Mouse (Mus musculus) small intestine, adult 2 months (tissue): ENCODE measurements around the gene Prdm16. TPM values are rescaled to one million over a fixed set of nuclear protein-coding genes. Genes with fewer than 3 reads are reported as not detected.

Source experiments
- H3K27ac ChIP-seq: fragments of 200-500 bp; 2 replicates; pipeline ENCODE4 v1.5.1; 2012; ENCODE audit warnings: low read depth, low read length, control low read depth, inconsistent platforms; ENCODE audit not compliant: insufficient read depth
- H3K27me3 ChIP-seq: fragments of 200-500 bp; 2 replicates; pipeline ENCODE4 v1.6.1; 2012; ENCODE audit warnings: mild to moderate bottlenecking, moderate library complexity, low read length, inconsistent platforms; ENCODE audit not compliant: control insufficient read depth, insufficient read depth
- H3K36me3 ChIP-seq: fragments of 200-500 bp; 2 replicates; pipeline ENCODE4 v1.6.1; 2012; ENCODE audit warnings: mild to moderate bottlenecking, low read length, control low read depth, inconsistent platforms; ENCODE audit not compliant: control insufficient read depth, insufficient read depth
- H3K4me1 ChIP-seq: fragments of 200-500 bp; 2 replicates; pipeline ENCODE4 v1.6.1; 2012; ENCODE audit warnings: low read length, inconsistent platforms, mixed read lengths; ENCODE audit not compliant: control insufficient read depth, insufficient read depth, insufficient read length
- H3K4me3 ChIP-seq: fragments of 200-500 bp; 2 replicates; pipeline ENCODE4 v1.5.1; 2012; ENCODE audit warnings: low read depth, mild to moderate bottlenecking, control low read depth, inconsistent platforms, low read length, moderate library complexity
- CTCF ChIP-seq: fragments of 200-500 bp; IDR thresholded peaks from 2 replicates; pipeline ENCODE4 v1.5.1; 2012; ENCODE audit warnings: low read depth, mild to moderate bottlenecking, control low read depth, inconsistent platforms, low read length, moderate library complexity, mixed read lengths; ENCODE audit not compliant: insufficient replicate concordance, insufficient read length; ENCODE audit errors: extremely low read depth
- POLR2A ChIP-seq: fragments of 200-500 bp; IDR thresholded peaks from 2 replicates; pipeline ENCODE4 v1.6.1; 2012; ENCODE audit warnings: low read depth, mild to moderate bottlenecking, control low read depth, inconsistent platforms, low read length, moderate library complexity
- WGBS: fragments of 180-500 bp; shearing (Covaris S2); methylation state at CpG from one replicate; pipeline ENCODE4 v1.1.7; 2018; 5-methylcytosine and 5-hydroxymethylcytosine counted together
- polyA plus RNA-seq: library from polyadenylated mRNA; depleted of rRNA; stranded (reverse); fragments of >200 nt; gene quantifications from 2 replicates; pipeline ENCODE4 v1.2.3, GENCODE M21; 2012

The Prdm16 gene
- polyA plus RNA-seq, 1 experiment: 4.9 TPM

DNA sequence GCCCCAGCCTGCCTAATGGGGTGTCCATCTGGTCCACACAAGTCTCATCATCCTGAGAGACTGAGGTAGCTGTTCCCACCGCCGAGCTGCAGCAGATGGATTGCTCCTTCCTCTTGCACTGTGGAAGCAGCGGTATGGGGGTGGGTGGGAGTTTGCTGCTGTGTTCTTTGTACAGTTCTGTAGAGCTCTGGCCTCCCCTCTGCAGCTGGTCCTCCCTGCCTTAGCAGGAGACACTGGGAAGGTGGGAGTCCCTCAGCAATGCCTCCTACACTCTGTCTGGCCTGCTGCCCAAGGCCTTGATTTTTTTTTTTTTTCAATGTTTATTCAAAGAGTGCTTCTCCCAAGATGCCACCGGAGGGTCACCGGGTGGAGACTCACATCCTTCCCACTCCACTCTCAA, 235.3 kb downstream of the Prdm16 start:
- no peaks in the 10 kb centered on the region for H3K27me3 ChIP-seq
- no peak for TF ChIP-seq POLR2A
- TF ChIP-seq CTCF: no peak
- H3K4me3 ChIP-seq: no peak overlapping the region
- H3K36me3 ChIP-seq: no peaks in the 10 kb centered on the region
- peaks cover 17% of the 10 kb centered on the region for H3K4me1 ChIP-seq
- no peak overlapping the region for H3K27ac ChIP-seq
- WGBS: 24% methylated on average over 5 of the region's 5 CpGs

DNA sequence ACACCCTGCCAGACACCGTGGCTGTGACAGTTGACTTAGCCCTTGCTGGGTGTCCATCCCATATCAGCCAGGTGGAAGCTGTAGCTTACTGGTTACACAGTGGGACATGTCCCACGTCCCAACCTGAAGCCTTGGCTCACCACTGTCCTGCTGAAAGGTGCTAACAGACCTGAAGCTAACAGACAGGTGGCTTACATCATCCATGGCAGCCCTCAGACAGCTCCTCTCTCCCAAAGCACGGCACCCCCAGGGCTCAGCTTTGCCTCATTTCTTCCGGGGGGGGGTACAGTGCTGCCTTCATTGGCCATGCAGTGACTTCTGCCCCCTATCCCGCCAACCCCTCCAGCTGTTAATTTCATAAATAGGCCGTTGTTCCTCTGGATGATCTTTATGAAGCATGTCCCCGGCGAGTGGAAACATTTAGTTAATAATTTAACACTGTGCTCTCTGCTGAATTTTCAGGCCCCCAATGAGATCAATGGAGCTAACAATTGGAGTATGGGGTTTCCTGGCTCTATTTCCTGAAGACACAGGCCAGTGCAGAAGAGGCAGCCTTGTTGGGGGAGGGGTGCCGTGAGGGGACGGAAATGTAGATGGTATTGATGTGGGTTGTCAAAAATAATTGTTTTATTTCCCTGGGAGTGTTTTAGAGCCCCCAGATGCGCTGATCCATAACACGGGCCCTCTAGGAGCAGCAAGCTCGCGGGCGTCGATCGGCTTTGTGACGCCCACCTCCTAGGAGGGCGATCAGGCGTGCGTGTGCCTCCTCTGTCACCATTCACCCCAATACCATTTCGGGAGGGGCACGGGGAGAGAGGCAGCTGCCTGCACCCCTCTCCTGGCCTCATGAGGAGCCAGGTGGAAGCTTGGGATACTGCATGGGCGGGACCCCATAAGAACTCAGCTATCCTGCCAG, 236.2 kb downstream of the Prdm16 start:
- WGBS: 25% methylated on average over 24 of the region's 24 CpGs
- Histone ChIP-seq H3K27ac (no peak overlapping the region), H3K4me1 (peaks cover 17% of the 10 kb centered on the region), H3K27me3 (no peaks in the 10 kb centered on the region), H3K36me3 (no peaks in the 10 kb centered on the region), H3K4me3 (no peak overlapping the region)
- TF ChIP-seq POLR2A: no peak
- no peak for TF ChIP-seq CTCF

DNA sequence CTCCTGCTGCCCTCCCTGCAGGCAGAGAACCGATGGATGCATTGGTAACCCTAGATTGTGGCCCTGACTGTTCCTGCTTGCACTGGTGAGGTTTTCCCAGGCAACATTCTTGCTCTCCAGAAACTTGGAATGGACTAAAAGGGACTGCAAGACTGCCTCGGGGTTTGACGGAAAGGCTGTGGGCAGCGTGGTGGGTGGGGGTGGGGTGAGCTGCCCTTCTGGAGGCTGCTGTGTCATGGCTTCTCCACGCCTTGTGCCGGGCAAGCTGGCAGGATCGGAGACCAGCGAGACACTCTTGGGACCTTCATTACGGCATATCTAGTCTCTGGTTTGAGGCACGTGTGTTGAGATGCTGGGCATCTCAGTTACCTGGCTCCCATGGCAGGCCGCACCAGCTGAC, 237.0 kb downstream of the Prdm16 start:
- no peak overlapping the region for H3K4me3 ChIP-seq
- no peak overlapping the region for H3K27ac ChIP-seq
- H3K27me3 ChIP-seq: no peaks in the 10 kb centered on the region
- 84% methylated on average over 11 of the region's 11 CpGs for WGBS
- TF ChIP-seq POLR2A (no peak), CTCF (no peak)
- no peaks in the 10 kb centered on the region for H3K36me3 ChIP-seq
- H3K4me1 ChIP-seq: peaks cover 17% of the 10 kb centered on the region

DNA sequence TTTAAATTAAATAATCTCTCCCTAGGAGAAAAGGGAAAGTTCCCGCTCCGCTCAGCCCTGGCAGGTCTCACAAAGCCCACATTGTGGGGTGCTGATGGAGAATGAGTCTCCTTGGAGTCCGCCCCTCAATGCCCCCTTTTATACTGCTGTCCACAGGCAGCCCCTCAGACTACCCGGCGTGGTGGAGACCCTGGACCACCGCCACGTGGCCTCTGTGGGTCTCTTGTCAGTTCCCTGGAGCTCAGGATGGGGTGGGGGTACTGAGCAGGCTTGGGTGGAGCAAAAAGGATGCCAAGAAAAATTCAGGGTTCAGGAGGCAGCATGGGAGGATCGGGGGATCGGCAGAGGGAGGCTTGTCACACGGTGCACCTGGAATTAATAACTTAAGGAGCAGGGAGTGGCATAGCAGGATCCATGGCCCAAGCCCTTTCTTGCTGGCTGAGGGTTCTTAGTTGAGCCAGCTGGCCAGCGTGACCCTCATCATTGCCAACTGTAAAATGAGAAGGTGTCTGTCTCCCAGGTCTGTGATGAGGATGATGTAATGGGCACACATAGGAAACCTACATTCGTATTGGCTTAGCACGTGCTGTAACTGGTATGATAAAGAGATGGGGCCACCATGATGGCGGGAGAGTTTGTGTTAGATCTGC, 239.9 kb downstream of the Prdm16 start:
- peaks cover 16% of the 10 kb centered on the region for H3K4me1 ChIP-seq
- H3K4me3 ChIP-seq: no peak overlapping the region
- WGBS: 83% methylated on average over 14 of the region's 14 CpGs
- no peak overlapping the region for H3K27ac ChIP-seq
- no peaks in the 10 kb centered on the region for H3K27me3 ChIP-seq
- H3K36me3 ChIP-seq: no peaks in the 10 kb centered on the region
- TF ChIP-seq POLR2A: no peak
- no peak for TF ChIP-seq CTCF

DNA sequence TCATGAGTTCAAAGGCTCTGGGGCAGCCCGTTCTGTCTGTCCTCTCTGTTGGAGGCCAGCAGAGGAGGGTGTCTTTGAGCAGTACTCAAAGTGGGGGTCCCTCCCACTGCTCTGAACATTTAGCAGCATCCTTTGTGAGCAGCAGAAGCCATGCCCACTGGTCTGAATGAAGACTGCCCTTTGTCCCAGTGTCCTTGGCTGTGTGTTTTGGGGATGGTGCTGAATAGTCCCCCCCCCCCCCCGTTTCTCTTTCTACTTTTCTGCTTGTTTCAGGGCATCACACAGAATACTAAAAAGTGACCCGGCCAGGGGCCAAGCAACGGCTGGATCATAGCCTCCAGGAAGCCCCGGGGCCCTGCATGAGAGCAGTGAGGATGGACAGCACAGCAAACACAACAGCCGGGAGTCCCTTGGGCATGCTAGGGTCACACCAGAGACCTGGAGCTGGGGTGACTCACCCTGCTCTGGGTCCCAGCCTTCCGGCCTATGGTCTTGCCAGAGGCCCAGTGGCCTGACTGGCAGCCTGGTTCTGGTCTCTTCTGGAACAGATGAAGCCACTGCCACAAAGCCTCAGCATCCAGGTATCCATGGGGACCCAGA, 242.4 kb downstream of the Prdm16 start:
- H3K27ac ChIP-seq: no peak overlapping the region
- H3K36me3 ChIP-seq: no peaks in the 10 kb centered on the region
- no peak for TF ChIP-seq POLR2A
- no peak for TF ChIP-seq CTCF

DNA sequence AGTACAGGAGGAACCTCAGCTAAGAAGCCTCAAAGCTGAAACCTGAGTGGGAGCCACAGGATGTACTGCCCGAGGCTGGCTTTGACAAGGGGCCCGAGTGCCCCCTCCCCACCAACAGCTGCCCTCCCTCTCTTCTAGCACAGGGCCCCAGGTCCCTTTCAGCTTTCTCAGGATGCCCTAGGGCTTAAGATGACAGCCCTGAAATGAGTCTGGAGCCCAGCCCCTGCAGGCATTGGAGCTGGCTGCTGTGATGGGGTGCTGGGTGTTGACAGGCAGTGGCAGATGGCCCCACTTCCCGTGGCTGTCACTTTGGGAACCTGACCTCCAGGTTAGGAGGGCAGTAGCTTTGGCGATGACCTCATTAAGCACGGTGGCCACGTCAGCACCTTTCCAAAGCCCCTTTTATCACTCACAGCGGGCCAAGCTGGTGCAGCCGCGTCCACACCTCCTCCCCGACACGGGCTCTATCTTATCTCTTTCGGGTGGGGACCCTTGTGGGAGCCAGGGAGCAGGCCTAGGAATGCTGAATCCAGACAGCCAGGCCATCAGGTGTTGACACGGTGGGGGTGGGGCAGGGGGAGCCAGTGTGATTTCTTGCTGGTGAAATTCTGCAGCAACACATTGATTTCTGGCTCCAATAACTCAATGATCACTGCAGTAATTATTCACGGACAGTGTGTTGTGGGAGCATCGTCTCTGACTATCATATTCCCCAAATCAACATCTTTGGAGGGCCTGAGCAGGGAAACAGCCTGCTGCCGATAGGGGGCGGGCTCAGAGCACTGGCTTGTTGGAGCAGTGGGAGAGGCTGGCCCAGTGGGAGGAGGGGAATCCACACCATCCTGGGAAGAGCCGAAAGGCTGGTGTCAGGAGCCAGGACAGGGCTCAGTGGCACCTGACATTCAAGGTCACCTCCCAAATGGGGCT, 243.2 kb downstream of the Prdm16 start:
- no peak for TF ChIP-seq POLR2A
- peak; percentile 65; the same call in 1 of the 2 replicates for TF ChIP-seq CTCF
- H3K27me3 ChIP-seq: no peaks in the 10 kb centered on the region
- H3K27ac ChIP-seq: no peak overlapping the region
- WGBS: 27% methylated on average over 18 of the region's 18 CpGs
- H3K36me3 ChIP-seq: no peaks in the 10 kb centered on the region
- H3K4me3 ChIP-seq: no peak overlapping the region
- peaks cover 4% of the 10 kb centered on the region; the same call in 1 of the 2 replicates for H3K4me1 ChIP-seq

More for the DNA sequence above, 242.4 kb downstream of the Prdm16 start:
- Histone ChIP-seq H3K4me3 (no peak overlapping the region), H3K27me3 (no peaks in the 10 kb centered on the region), H3K4me1 (peaks cover 4% of the 10 kb centered on the region; the same call in 1 of the 2 replicates)
- WGBS: 74% methylated on average over 7 of the region's 7 CpGs

DNA sequence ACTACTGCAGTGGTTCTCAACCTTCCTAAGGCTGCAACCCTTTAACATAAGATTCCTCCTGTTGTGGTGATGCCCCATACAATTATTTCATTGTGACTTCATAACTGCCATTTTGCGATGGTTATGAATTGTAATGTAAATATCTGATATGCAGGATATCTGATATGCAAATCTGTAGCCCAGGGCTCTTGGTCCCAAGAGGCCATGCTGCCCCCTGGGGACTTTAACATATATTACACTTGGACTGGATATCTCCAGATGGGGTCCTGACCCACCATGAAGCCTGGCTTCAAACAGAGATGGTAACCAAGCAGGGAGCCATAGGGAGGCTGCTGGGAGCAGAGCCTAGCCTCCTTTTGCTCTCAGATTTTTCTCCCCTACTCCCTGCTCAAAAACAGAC, 244.0 kb downstream of the Prdm16 start:
- H3K27ac ChIP-seq: no peak overlapping the region
- peaks cover 4% of the 10 kb centered on the region; the same call in 1 of the 2 replicates for H3K4me1 ChIP-seq
- TF ChIP-seq CTCF: peak; percentile 18; the same call in 1 of the 2 replicates
- no peak for TF ChIP-seq POLR2A
- H3K4me3 ChIP-seq: no peak overlapping the region
- H3K36me3 ChIP-seq: no peaks in the 10 kb centered on the region
- no peaks in the 10 kb centered on the region for H3K27me3 ChIP-seq
- WGBS: 24% methylated on average over 1 of the region's 1 CpGs
